Comparison of ENCODE assay signal across 7 mouse cellular contexts in the genomic region with DNA sequence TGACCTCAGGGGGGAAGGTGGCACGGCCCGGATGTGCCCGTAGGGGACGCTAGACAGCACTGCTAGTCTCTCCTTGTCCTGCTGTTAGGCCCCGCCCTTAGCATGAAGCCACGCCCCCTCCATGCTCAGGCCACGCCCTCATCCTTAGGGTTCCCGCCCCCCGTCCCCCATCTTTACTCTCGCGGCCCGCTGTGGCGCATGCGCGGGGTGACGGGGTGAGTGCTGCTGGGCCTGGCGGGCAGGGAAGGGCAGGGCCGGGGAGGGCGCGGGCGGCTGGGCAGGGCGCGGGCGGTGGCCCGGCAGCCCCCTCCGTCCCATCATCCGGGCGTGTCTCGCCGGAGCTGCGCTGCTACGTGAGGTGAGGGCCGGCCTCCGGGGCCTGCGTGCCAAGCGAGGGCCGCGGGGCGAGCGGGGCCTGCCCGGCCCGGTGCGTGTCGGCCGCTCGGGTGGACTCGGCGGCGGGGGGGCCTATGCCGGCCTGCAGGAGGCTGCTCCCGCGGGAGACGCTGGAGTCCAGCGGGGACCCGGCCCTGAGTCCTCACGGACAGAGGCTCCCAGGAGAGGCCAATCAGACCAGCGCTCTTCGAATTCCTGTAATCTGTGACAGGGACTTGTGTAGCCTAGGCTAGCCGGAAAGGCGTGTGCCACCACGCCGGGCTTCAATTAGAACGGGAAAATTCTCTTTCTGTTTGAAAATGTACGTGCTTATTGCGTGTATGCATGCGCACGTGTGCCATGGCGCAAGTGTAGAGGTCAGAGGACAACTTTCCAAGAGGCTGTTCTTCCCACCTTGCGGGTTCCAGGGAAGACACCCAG. TPM values are rescaled to one million over a fixed set of nuclear protein-coding genes. Genes with fewer than 3 reads are reported as not detected.
DNase-seq lines count a peak whose midpoint lies in the region; ATAC-seq lines count a peak whose summit lies in the region.

No protein-coding gene starts in this region.

- no peaks in the 10 kb centered on the region for H3K9me3 ChIP-seq in intestine, embryonic 16.5 days (ENCODE audit: control insufficient read depth, low read length)
- H3K9me3 ChIP-seq in midbrain, embryonic 11.5 days (ENCODE audit: control insufficient read depth, low read length): no peaks in the 10 kb centered on the region

- intact Hi-C loops in gastrocnemius, postnatal 36 days (cut with DNase I): loop anchor here (5.0 kb wide), 1 partner anchor 197 kb away; the partner anchor contains the start of gene Actl6a
- intact Hi-C loops in left cerebral cortex, postnatal 36 days (cut with DNase I): loop anchor here (2.0 kb wide), 1 partner anchor 114 kb away; the partner anchor contains the start of gene Pik3ca

- H3K9ac ChIP-seq in intestine, embryonic 16.5 days (ENCODE audit: low read depth, low read length): peak overlapping the region; percentile 97
- H3K9ac ChIP-seq in midbrain, embryonic 11.5 days (ENCODE audit: low read length): peak overlapping the region; percentile 91

- no peaks in the 10 kb centered on the region for H3K36me3 ChIP-seq in intestine, embryonic 16.5 days (ENCODE audit: control insufficient read depth, insufficient read depth, low read length)
- H3K36me3 ChIP-seq in midbrain, embryonic 11.5 days (ENCODE audit: control insufficient read depth, insufficient read depth, low read length): no peaks in the 10 kb centered on the region; the same call in 1 of the 2 replicates

- H3K4me1 ChIP-seq in intestine, embryonic 16.5 days (ENCODE audit: control insufficient read depth, insufficient read depth, low read length): peaks cover 13% of the 10 kb centered on the region
- peaks cover 13% of the 10 kb centered on the region for H3K4me1 ChIP-seq in midbrain, embryonic 11.5 days (ENCODE audit: control insufficient read depth, insufficient read depth, low read length)

- H3K4me3 ChIP-seq in intestine, embryonic 16.5 days (ENCODE audit: low read length): peak overlapping the region; percentile 88
- H3K4me3 ChIP-seq in midbrain, embryonic 11.5 days (ENCODE audit: low read depth, low read length): peak overlapping the region; percentile 85

- peak overlapping the region; percentile 70 for H3K4me2 ChIP-seq in intestine, embryonic 16.5 days (ENCODE audit: low read depth, low read length)
- H3K4me2 ChIP-seq in midbrain, embryonic 11.5 days: peak overlapping the region; percentile 73

- under 1% methylated on average over 65 of the region's 69 CpGs for WGBS in intestine, embryonic 16.5 days
- 1% methylated on average over 69 of the region's 69 CpGs for WGBS in midbrain, embryonic 11.5 days

- ATAC-seq in intestine, embryonic 16.5 days: peak; percentile 97
- peak; percentile 94 for ATAC-seq in midbrain, embryonic 11.5 days (ENCODE audit: low FRiP score)

- peak overlapping the region; percentile 95 for H3K27ac ChIP-seq in intestine, embryonic 16.5 days (ENCODE audit: low read length)
- peak overlapping the region; percentile 75 for H3K27ac ChIP-seq in midbrain, embryonic 11.5 days (ENCODE audit: low read depth, low read length)

- no peaks in the 10 kb centered on the region for H3K27me3 ChIP-seq in intestine, embryonic 16.5 days (replicated peaks; ENCODE audit: control insufficient read depth, insufficient read depth, low read length)
- no peaks in the 10 kb centered on the region for H3K27me3 ChIP-seq in midbrain, embryonic 11.5 days (ENCODE audit: control insufficient read depth, insufficient read depth, low read length)

- peak; percentile 98 for DNase-seq in adrenal gland, adult 18-20 months (ENCODE audit: low spot score in 2 of 2)
- DNase-seq in embryo, embryonic 11 days: peak; percentile 95
- DNase-seq in gastrocnemius, postnatal 36 days: peak; percentile 95 to 98
- peak; percentile 90 to 92 for DNase-seq in left cerebral cortex, postnatal 36 days (ENCODE audit: low spot score in 2 of 2)
- DNase-seq in midbrain, embryonic 11.5 days (ENCODE audit: low spot score, missing footprints): peak; percentile 100
- peak; percentile 97 for DNase-seq in skeletal muscle tissue, adult 2 months (ENCODE audit: low read depth, low spot score)

RNA-seq across cellular contexts. Expression of gene Zfp639, which starts 0.5 kb away (rescaled TPM):
- 10 to 100 TPM; 24.9 to 31.9 TPM for total RNA-seq in adrenal gland, adult 18-20 months (2021)
- 10 to 100 TPM; 25.8 TPM for total RNA-seq in gastrocnemius, postnatal 36 days (2021)
- 27.3 and 27.8 TPM in 2 replicates for polyA plus RNA-seq in intestine, embryonic 16.5 days (2015; fragmentation: Nextera tagmentation; extraction: Ambion mirVana)
- total RNA-seq in left cerebral cortex, postnatal 36 days (2021): 10 to 100 TPM; 33.1 to 39.1 TPM
- 42.1 and 50.3 TPM in 2 replicates for polyA plus RNA-seq in midbrain, embryonic 11.5 days (2014; fragmentation: Nextera tagmentation; extraction: Ambion mirVana)

RNA-seq across cellular contexts. Expression of gene Kcnmb3, which starts 18.6 kb away (rescaled TPM):
- total RNA-seq in adrenal gland, adult 18-20 months (2021): not detected
- total RNA-seq in gastrocnemius, postnatal 36 days (2021): under 1 TPM in 1 of 2 experiments, not detected in 1; 0.35 TPM
- polyA plus RNA-seq in intestine, embryonic 16.5 days (2015; fragmentation: Nextera tagmentation; extraction: Ambion mirVana): not detected in 2 replicates
- under 1 TPM; 0.17 to 0.39 TPM for total RNA-seq in left cerebral cortex, postnatal 36 days (2021)
- 0.08 and 0.15 TPM in 2 replicates for polyA plus RNA-seq in midbrain, embryonic 11.5 days (2014; fragmentation: Nextera tagmentation; extraction: Ambion mirVana)

RNA-seq across cellular contexts. Expression of gene Mfn1, which starts 18.7 kb away (rescaled TPM):
- 10 to 100 TPM; 96.4 to 98.4 TPM for total RNA-seq in adrenal gland, adult 18-20 months (2021)
- 100 to 1,000 TPM; 205 to 239 TPM for total RNA-seq in gastrocnemius, postnatal 36 days (2021)
- 27.7 and 29.4 TPM in 2 replicates for polyA plus RNA-seq in intestine, embryonic 16.5 days (2015; fragmentation: Nextera tagmentation; extraction: Ambion mirVana)
- 100 to 1,000 TPM in 1 of 2 experiments, 10 to 100 TPM in 1; 96.7 to 124 TPM for total RNA-seq in left cerebral cortex, postnatal 36 days (2021)
- polyA plus RNA-seq in midbrain, embryonic 11.5 days (2014; fragmentation: Nextera tagmentation; extraction: Ambion mirVana): 29.7 and 31.2 TPM in 2 replicates

Comparison
In these comparisons a context has a peak if more than half of its experiments do, and no peak if none do; other contexts are left out.
1. Peak in every context shown above with its lines: DNase-seq, ATAC-seq, H3K4me3 ChIP-seq and H3K27ac ChIP-seq.